Mouse (Mus musculus) liver, embryonic 16.5 days (tissue): Measurements from ENCODE around the gene Mfap4. TPM values are rescaled to one million over a fixed set of nuclear protein-coding genes. Genes with fewer than 3 reads are reported as not detected.

Experiments used
- ATAC-seq: fragments of 200-750 bp; cut with Nextera tagmentation; 2 replicates; pipeline ENCODE4 v1.8.0; 2017; ENCODE audit warnings: low read depth, mild to moderate bottlenecking, moderate number of reproducible peaks, moderate library complexity
- H3K27ac ChIP-seq: fragments of 300-500 bp; sonication (generic); 2 replicates; pipeline ENCODE4 v1.5.1; 2014; ENCODE audit warnings: mild to moderate bottlenecking, low read length
- H3K27me3 ChIP-seq: fragments of 300-500 bp; sonication (generic); 2 replicates; pipeline ENCODE4 v1.6.1; 2014; ENCODE audit warnings: low read depth, low read length, mixed read lengths; ENCODE audit not compliant: control insufficient read depth, insufficient read depth
- H3K36me3 ChIP-seq: fragments of 300-500 bp; sonication (generic); 2 replicates; pipeline ENCODE4 v1.6.1; 2014; ENCODE audit warnings: mild to moderate bottlenecking; ENCODE audit not compliant: control insufficient read depth, insufficient read depth
- H3K4me1 ChIP-seq: fragments of 300-500 bp; sonication (generic); 2 replicates; pipeline ENCODE4 v1.6.1; 2014; ENCODE audit warnings: low read depth, low read length, mixed read lengths; ENCODE audit not compliant: control insufficient read depth
- H3K4me2 ChIP-seq: fragments of 300-500 bp; sonication (generic); 2 replicates; pipeline ENCODE4 v1.6.1; 2014; ENCODE audit warnings: low read depth, low read length, mixed read lengths
- H3K4me3 ChIP-seq: fragments of 300-500 bp; sonication (generic); 2 replicates; pipeline ENCODE4 v1.5.1; 2014; ENCODE audit warnings: low read depth, mild to moderate bottlenecking, low read length
- H3K9ac ChIP-seq: fragments of 300-500 bp; sonication (generic); 2 replicates; pipeline ENCODE4 v1.6.1; 2014; ENCODE audit warnings: low read depth, low read length
- H3K9me3 ChIP-seq: fragments of 300-500 bp; sonication (generic); replicated peaks from 2 replicates; pipeline ENCODE4 v1.6.1; 2016; ENCODE audit warnings: low read length; ENCODE audit not compliant: control insufficient read depth
- WGBS: fragments of 180-500 bp; shearing (Covaris S2); extraction: QIAGEN DNeasy Blood & Tissue Kit; methylation state at CpG from one replicate; pipeline ENCODE4 v1.1.7; 2014; ENCODE audit not compliant: insufficient replicate concordance; 5-methylcytosine and 5-hydroxymethylcytosine counted together
- polyA plus RNA-seq: library from polyadenylated mRNA; unstranded; fragments of >200 nt; fragmentation: Nextera tagmentation; extraction: Ambion mirVana; gene quantifications from 2 replicates; pipeline ENCODE4 v1.2.1, GENCODE M21; 2015

Gene Mfap4
- polyA plus RNA-seq, 1 experiment from 2014 or later: 9.9 TPM

GRCm38 (mm10) chr11:61449499-61450292 lies 35.5 kb upstream of the Mfap4 start:
- H3K4me2 ChIP-seq: no peak overlapping the region
- no peaks in the 10 kb centered on the region for H3K36me3 ChIP-seq
- no peaks in the 10 kb centered on the region for H3K4me1 ChIP-seq
- no peaks in the 10 kb centered on the region for H3K9me3 ChIP-seq
- WGBS: 54% methylated on average over 24 of the region's 24 CpGs
- no peak overlapping the region for H3K27ac ChIP-seq
- H3K4me3 ChIP-seq: no peak overlapping the region
- no peak for ATAC-seq
- H3K27me3 ChIP-seq: no peaks in the 10 kb centered on the region; the same call in 1 of the 2 replicates
- H3K9ac ChIP-seq: no peak overlapping the region

DNA sequence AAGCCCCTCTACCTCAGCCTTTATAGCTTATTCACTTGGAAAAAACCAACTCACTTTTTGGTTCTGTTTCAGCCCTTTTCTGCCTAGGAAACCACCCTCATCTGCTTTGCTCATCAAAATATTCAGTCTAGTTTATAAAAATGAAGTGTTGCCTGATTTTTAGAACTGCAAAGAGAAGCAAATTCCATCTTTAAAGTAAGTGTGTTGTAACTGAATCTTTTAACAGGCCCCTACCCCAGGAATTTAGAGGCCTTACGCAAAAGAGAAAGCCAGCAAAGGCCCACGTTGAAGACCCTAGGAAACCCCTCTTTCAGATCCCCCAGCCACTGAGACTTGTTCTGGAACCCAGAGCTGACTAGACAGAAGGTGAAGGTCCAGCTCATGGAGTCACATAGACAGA lies 21.2 kb upstream of the Mfap4 start:
- no peak overlapping the region for H3K9ac ChIP-seq
- H3K4me3 ChIP-seq: no peak overlapping the region
- no peak overlapping the region for H3K27ac ChIP-seq
- H3K27me3 ChIP-seq: no peaks in the 10 kb centered on the region
- 44% methylated on average over 2 of the region's 2 CpGs for WGBS
- no peaks in the 10 kb centered on the region for H3K9me3 ChIP-seq
- H3K4me1 ChIP-seq: no peaks in the 10 kb centered on the region
- no peak overlapping the region for H3K4me2 ChIP-seq
- no peak for ATAC-seq
- no peaks in the 10 kb centered on the region for H3K36me3 ChIP-seq

GRCm38 (mm10) chr11:61465422-61465821 lies 19.8 kb upstream of the Mfap4 start:
- Histone ChIP-seq H3K27me3 (no peaks in the 10 kb centered on the region), H3K4me2 (no peak overlapping the region), H3K36me3 (no peaks in the 10 kb centered on the region), H3K4me3 (no peak overlapping the region), H3K27ac (no peak overlapping the region), H3K9me3 (no peaks in the 10 kb centered on the region), H3K4me1 (no peaks in the 10 kb centered on the region), H3K9ac (no peak overlapping the region)
- ATAC-seq: no peak
- WGBS: 51% methylated on average over 4 of the region's 4 CpGs

GRCm38 (mm10) chr11:61468534-61468933 lies 16.7 kb upstream of the Mfap4 start:
- H3K27ac ChIP-seq: no peak overlapping the region
- H3K27me3 ChIP-seq: no peaks in the 10 kb centered on the region
- H3K9me3 ChIP-seq: no peaks in the 10 kb centered on the region
- no peaks in the 10 kb centered on the region for H3K4me1 ChIP-seq
- H3K4me2 ChIP-seq: no peak overlapping the region
- H3K36me3 ChIP-seq: no peaks in the 10 kb centered on the region
- no peak overlapping the region for H3K4me3 ChIP-seq
- ATAC-seq: no peak
- WGBS: 52% methylated on average over 4 of the region's 4 CpGs
- H3K9ac ChIP-seq: no peak overlapping the region

GRCm38 (mm10) chr11:61469317-61469917 lies 15.8 kb upstream of the Mfap4 start:
- no peaks in the 10 kb centered on the region for H3K4me1 ChIP-seq
- no peaks in the 10 kb centered on the region for H3K27me3 ChIP-seq
- H3K9me3 ChIP-seq: no peaks in the 10 kb centered on the region
- H3K9ac ChIP-seq: no peak overlapping the region
- H3K4me2 ChIP-seq: no peak overlapping the region
- H3K27ac ChIP-seq: no peak overlapping the region
- no peak overlapping the region for H3K4me3 ChIP-seq
- 27% methylated on average over 7 of the region's 7 CpGs for WGBS
- no peak; the same call in 1 of the 2 replicates for ATAC-seq
- no peaks in the 10 kb centered on the region for H3K36me3 ChIP-seq

GRCm38 (mm10) chr11:61470880-61471279 lies 14.4 kb upstream of the Mfap4 start:
- H3K27me3 ChIP-seq: no peaks in the 10 kb centered on the region
- H3K36me3 ChIP-seq: no peaks in the 10 kb centered on the region
- H3K9me3 ChIP-seq: no peaks in the 10 kb centered on the region
- no peak overlapping the region for H3K4me2 ChIP-seq
- no peak overlapping the region for H3K4me3 ChIP-seq
- ATAC-seq: no peak
- no peaks in the 10 kb centered on the region for H3K4me1 ChIP-seq
- H3K9ac ChIP-seq: no peak overlapping the region
- no peak overlapping the region for H3K27ac ChIP-seq

- ATAC-seq: no peak
- Histone ChIP-seq H3K4me2 (no peak overlapping the region), H3K9ac (no peak overlapping the region), H3K4me3 (no peak overlapping the region), H3K4me1 (no peaks in the 10 kb centered on the region), H3K36me3 (no peaks in the 10 kb centered on the region), H3K27ac (no peak overlapping the region), H3K27me3 (no peaks in the 10 kb centered on the region), H3K9me3 (no peaks in the 10 kb centered on the region)
- WGBS: 56% methylated on average over 4 of the region's 4 CpGs
Observed at GRCm38 (mm10) chr11:61473630-61474029, 11.6 kb upstream of the Mfap4 start.

GRCm38 (mm10) chr11:61476786-61477382 lies 8.3 kb upstream of the Mfap4 start:
- 50% methylated on average over 12 of the region's 12 CpGs for WGBS
- no peaks in the 10 kb centered on the region for H3K27me3 ChIP-seq
- no peak overlapping the region for H3K4me2 ChIP-seq
- no peaks in the 10 kb centered on the region for H3K4me1 ChIP-seq
- no peak overlapping the region for H3K9ac ChIP-seq
- no peak for ATAC-seq
- no peaks in the 10 kb centered on the region for H3K9me3 ChIP-seq
- no peak overlapping the region for H3K4me3 ChIP-seq
- H3K36me3 ChIP-seq: no peaks in the 10 kb centered on the region
- no peak overlapping the region for H3K27ac ChIP-seq
